Mouse (Mus musculus): ENCODE results near the gene Gm21190. TPM values are rescaled to one million over a fixed set of nuclear protein-coding genes. Genes with fewer than 3 reads are reported as not detected.
"Not testable (repeated sequence)": the region's sequence is repeated elsewhere in the genome, so short reads cannot be mapped to it uniquely, and the experiment has no call there.

Gm21190 gene
- total RNA-seq (2014; fragmentation: Nextera tagmentation) = not detected in 2 replicates
- 0.16 TPM in 1 of 2 replicates, not detected in the other for total RNA-seq (2017)
- not detected in 2 replicates for polyA plus RNA-seq (2012)

- not testable (repeated sequence) for H3K4me3 ChIP-seq (ENCODE audit: low read depth, low read length)
Observed at GRCm38 (mm10) chr5:15529122-15529521, at the start of gene Gm21190. Gm21190 (minus strand) TSS chr5:15529222.

DNA sequence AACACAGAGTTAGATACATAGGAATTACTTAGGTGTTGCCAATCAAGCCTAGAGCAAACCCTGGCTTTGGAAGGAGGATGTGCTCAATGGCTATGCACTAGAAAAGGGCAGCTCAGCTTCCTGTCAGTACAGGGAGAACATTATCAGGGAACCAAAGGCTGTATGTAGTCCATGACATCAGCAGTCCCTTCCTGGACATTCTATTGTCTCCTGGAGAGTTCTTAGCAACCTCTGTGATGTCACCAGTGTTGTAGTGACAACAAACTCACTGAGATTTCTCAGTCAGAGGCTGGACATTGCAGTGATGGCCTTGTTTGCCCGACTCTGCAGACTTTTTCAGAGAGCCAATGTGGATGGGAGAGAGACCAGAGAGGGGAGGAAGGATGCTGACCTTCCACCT lies 48.0 kb upstream of the Gm21190 start, which contains the start of gene Gm21083:
Gene Gm21083, plus strand, starts transcription at position 301 of the 400 bp plus-strand sequence.
- not testable (repeated sequence) for H3K4me3 ChIP-seq (ENCODE audit: low read depth, low read length); DNase-seq (ENCODE audit: low spot score); H3K36me3 ChIP-seq (replicated peaks); ATAC-seq (ENCODE audit: extremely low read depth, insufficient number of reproducible peaks, low FRiP score, poor library complexity, severe bottlenecking); H3K4me1 ChIP-seq (ENCODE audit: insufficient read depth, low read depth, low read length); H3K27me3 ChIP-seq (ENCODE audit: insufficient read depth, low read length); H3K9me3 ChIP-seq (replicated peaks)

More at GRCm38 (mm10) chr5:15529122-15529521, at the start of gene Gm21190:
- H3K9me3 ChIP-seq (replicated peaks); ATAC-seq (ENCODE audit: extremely low read depth, insufficient number of reproducible peaks, low FRiP score, poor library complexity, severe bottlenecking); H3K36me3 ChIP-seq (replicated peaks); H3K27me3 ChIP-seq (ENCODE audit: insufficient read depth, low read length); H3K4me1 ChIP-seq (ENCODE audit: insufficient read depth, low read depth, low read length); DNase-seq (ENCODE audit: low spot score): not testable (repeated sequence)

GRCm38 (mm10) chr5:15573735-15574134 lies 44.7 kb upstream of the Gm21190 start:
- DNase-seq (ENCODE audit: low spot score); H3K4me1 ChIP-seq (ENCODE audit: insufficient read depth, low read depth, low read length); H3K27me3 ChIP-seq (ENCODE audit: insufficient read depth, low read length); H3K4me3 ChIP-seq (ENCODE audit: low read depth, low read length); H3K9me3 ChIP-seq (replicated peaks); H3K36me3 ChIP-seq (replicated peaks); ATAC-seq (ENCODE audit: extremely low read depth, insufficient number of reproducible peaks, low FRiP score, poor library complexity, severe bottlenecking): not testable (repeated sequence)

DNA sequence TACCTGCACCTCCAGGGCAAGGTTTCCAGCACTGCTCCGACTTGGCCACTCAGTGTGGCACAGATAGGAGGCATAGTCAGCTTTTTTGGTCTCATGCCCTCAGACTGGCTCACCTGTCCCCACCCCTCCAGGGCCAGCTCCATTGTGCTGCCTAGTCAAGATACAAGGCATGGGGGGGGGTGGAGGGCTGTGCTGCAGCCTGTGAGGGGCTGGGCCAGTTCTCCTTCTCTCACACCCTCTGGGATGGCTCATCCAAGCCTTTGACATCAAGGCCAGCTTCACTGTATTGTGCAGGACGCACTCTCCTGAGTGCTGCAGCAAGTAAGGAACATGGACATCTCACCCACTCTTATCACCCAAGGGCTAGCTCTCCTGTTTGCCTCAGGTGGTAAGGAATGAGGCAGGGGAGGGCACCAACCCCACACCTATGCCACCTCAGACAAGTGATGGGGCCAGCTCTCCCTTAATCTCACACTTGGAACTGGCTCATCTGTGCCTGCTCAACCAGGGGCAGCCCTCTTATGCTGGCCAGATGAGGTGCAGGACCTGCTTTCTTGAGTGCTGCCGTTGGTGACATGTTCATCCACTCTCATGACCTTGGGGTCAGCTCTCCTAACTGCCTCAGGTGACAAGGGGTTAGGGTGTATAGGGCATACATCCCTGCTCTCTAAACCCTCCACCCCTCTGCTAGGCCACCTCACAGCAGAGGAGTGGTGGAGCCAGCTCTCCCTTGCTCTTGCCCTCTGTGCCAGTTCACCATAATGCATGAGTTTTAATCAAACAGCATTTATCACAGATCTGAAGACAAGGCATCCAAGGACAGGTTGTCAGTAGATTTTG lies 32.6 kb upstream of the Gm21190 start:
- not testable (repeated sequence) for H3K27me3 ChIP-seq (ENCODE audit: insufficient read depth, low read length); H3K36me3 ChIP-seq (replicated peaks); ATAC-seq (ENCODE audit: extremely low read depth, insufficient number of reproducible peaks, low FRiP score, poor library complexity, severe bottlenecking); DNase-seq (ENCODE audit: low spot score); H3K4me3 ChIP-seq (ENCODE audit: low read depth, low read length); H3K9me3 ChIP-seq (replicated peaks); H3K4me1 ChIP-seq (ENCODE audit: insufficient read depth, low read depth, low read length)

DNA sequence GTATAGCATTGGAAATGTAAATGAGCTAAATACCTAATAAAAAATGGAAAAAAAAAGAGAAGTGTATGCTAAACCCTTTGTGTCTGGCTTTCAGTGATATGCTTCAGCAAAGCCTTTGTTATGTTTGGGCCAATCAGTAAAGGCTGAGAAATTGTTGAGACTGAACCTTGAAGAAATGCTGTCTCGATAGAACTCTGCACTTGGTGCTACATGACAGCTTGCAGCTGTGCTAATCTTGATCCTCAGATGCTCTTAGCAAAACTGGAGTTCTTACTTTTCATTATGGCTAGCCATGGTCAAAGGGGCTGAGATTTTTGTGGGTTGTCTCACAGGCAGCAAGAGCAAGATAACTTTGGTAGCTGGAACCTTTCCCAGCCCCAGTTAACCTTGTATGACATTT lies 29.6 kb upstream of the Gm21190 start:
- H3K9me3 ChIP-seq (replicated peaks); H3K4me3 ChIP-seq (ENCODE audit: low read depth, low read length); DNase-seq (ENCODE audit: low spot score); ATAC-seq (ENCODE audit: extremely low read depth, insufficient number of reproducible peaks, low FRiP score, poor library complexity, severe bottlenecking); H3K4me1 ChIP-seq (ENCODE audit: insufficient read depth, low read depth, low read length); H3K36me3 ChIP-seq (replicated peaks); H3K27me3 ChIP-seq (ENCODE audit: insufficient read depth, low read length): not testable (repeated sequence)

DNA sequence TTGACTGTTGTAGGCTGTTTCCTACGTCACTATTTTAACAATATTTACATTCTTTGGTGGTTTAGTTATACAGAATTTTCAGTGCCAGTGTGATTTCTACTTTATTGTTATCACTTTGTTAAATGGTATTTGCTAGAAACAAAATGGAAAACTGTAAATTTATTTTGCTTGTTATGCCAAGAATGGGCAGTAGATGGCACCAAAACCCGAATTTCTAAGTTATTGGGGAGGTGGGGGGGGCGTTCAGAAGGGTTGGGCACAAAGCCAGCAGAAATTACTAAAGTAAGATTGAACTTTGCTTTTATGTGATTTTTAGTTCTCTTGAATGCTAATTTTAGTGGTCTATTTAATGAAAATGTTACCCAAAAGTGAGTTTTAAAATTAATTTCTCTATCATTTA lies 20.6 kb upstream of the Gm21190 start:
- not testable (repeated sequence) for H3K27me3 ChIP-seq (ENCODE audit: insufficient read depth, low read length); H3K4me3 ChIP-seq (ENCODE audit: low read depth, low read length); DNase-seq (ENCODE audit: low spot score); H3K4me1 ChIP-seq (ENCODE audit: insufficient read depth, low read depth, low read length); H3K9me3 ChIP-seq (replicated peaks); ATAC-seq (ENCODE audit: extremely low read depth, insufficient number of reproducible peaks, low FRiP score, poor library complexity, severe bottlenecking); H3K36me3 ChIP-seq (replicated peaks)

- not testable (repeated sequence) for ATAC-seq (ENCODE audit: extremely low read depth, insufficient number of reproducible peaks, low FRiP score, poor library complexity, severe bottlenecking); DNase-seq (ENCODE audit: low spot score); H3K36me3 ChIP-seq (replicated peaks); H3K9me3 ChIP-seq (replicated peaks); H3K4me3 ChIP-seq (ENCODE audit: low read depth, low read length); H3K4me1 ChIP-seq (ENCODE audit: insufficient read depth, low read depth, low read length); H3K27me3 ChIP-seq (ENCODE audit: insufficient read depth, low read length)
Observed at GRCm38 (mm10) chr5:15549134-15549533, 20.1 kb upstream of the Gm21190 start.

GRCm38 (mm10) chr5:15548642-15549041 lies 19.6 kb upstream of the Gm21190 start:
- H3K27me3 ChIP-seq (ENCODE audit: insufficient read depth, low read length); ATAC-seq (ENCODE audit: extremely low read depth, insufficient number of reproducible peaks, low FRiP score, poor library complexity, severe bottlenecking); H3K9me3 ChIP-seq (replicated peaks); H3K4me3 ChIP-seq (ENCODE audit: low read depth, low read length); DNase-seq (ENCODE audit: low spot score); H3K4me1 ChIP-seq (ENCODE audit: insufficient read depth, low read depth, low read length); H3K36me3 ChIP-seq (replicated peaks): not testable (repeated sequence)

- H3K36me3 ChIP-seq (replicated peaks); ATAC-seq (ENCODE audit: extremely low read depth, insufficient number of reproducible peaks, low FRiP score, poor library complexity, severe bottlenecking): not testable (repeated sequence)
Observed at GRCm38 (mm10) chr5:15522470-15522869, 6.6 kb downstream of the Gm21190 start.

GRCm38 (mm10) chr5:15522028-15522427 lies 7.0 kb downstream of the Gm21190 start:
- H3K4me3 ChIP-seq (ENCODE audit: low read depth, low read length); H3K9me3 ChIP-seq (replicated peaks); H3K27me3 ChIP-seq (ENCODE audit: insufficient read depth, low read length); H3K4me1 ChIP-seq (ENCODE audit: insufficient read depth, low read depth, low read length); ATAC-seq (ENCODE audit: extremely low read depth, insufficient number of reproducible peaks, low FRiP score, poor library complexity, severe bottlenecking); DNase-seq (ENCODE audit: low spot score); H3K36me3 ChIP-seq (replicated peaks): not testable (repeated sequence)

More at GRCm38 (mm10) chr5:15522470-15522869, 6.6 kb downstream of the Gm21190 start:
- not testable (repeated sequence) for H3K4me3 ChIP-seq (ENCODE audit: low read depth, low read length); H3K4me1 ChIP-seq (ENCODE audit: insufficient read depth, low read depth, low read length); H3K27me3 ChIP-seq (ENCODE audit: insufficient read depth, low read length); H3K9me3 ChIP-seq (replicated peaks); DNase-seq (ENCODE audit: low spot score)

DNA sequence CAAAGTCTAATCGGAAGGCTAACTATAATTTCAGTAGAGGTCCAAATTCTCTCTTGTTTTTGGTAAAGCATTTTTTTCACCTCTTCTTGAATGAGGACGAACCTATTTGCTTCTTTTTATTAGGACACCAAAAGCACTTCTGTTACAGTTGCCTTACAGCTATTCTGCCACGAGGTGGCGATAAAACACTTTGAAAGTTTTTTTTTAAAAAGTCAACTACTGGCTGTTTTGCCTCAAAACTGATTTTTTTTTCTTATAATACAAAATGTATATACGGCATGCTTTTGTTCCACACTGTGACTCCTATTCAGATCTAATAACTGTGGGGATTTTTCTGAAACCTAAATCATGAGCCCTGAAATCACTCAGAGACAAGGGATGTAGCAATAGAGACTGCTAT lies 8.6 kb downstream of the Gm21190 start:
- not testable (repeated sequence) for H3K9me3 ChIP-seq (replicated peaks); ATAC-seq (ENCODE audit: extremely low read depth, insufficient number of reproducible peaks, low FRiP score, poor library complexity, severe bottlenecking); H3K27me3 ChIP-seq (ENCODE audit: insufficient read depth, low read length); DNase-seq (ENCODE audit: low spot score); H3K36me3 ChIP-seq (replicated peaks); H3K4me3 ChIP-seq (ENCODE audit: low read depth, low read length); H3K4me1 ChIP-seq (ENCODE audit: insufficient read depth, low read depth, low read length)

DNA sequence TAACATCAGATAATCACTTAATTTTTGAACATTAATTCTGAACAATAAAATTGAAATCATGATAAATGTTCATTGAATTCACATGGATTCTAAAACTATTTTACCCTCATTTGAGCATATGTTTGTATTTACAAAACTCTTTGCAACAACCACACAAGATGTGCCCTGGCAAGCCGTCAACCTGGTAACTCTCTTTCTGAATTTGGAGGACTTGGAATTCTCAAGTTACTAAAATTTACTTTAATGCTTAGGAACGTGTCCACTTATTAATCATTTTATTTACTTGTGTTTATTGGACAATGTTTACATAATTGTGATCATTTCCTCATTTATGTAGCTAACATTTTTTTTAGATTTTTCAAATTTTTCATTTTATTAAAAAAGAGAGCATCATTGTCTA lies 11.9 kb downstream of the Gm21190 start:
- H3K36me3 ChIP-seq (replicated peaks); H3K9me3 ChIP-seq (replicated peaks); ATAC-seq (ENCODE audit: extremely low read depth, insufficient number of reproducible peaks, low FRiP score, poor library complexity, severe bottlenecking); H3K4me1 ChIP-seq (ENCODE audit: insufficient read depth, low read depth, low read length); H3K4me3 ChIP-seq (ENCODE audit: low read depth, low read length); H3K27me3 ChIP-seq (ENCODE audit: insufficient read depth, low read length); DNase-seq (ENCODE audit: low spot score): not testable (repeated sequence)

Measured in G1E (cell line).